Mouse (Mus musculus) intestine, embryonic 14.5 days (tissue): Measurements from ENCODE around the gene Fxyd6. TPM values are rescaled to one million over a fixed set of nuclear protein-coding genes. Genes with fewer than 3 reads are reported as not detected.
A peak's percentile ranks its signal among the peaks of the same experiment; 100 is the strongest.

Experiments
- ATAC-seq: fragments of 200-750 bp; cut with Nextera tagmentation; replicated peaks from 2 replicates; pipeline ENCODE4 v1.8.0; 2017; ENCODE audit warnings: low read depth, moderate number of reproducible peaks, moderate TSS enrichment, moderate library complexity; ENCODE audit not compliant: low FRiP score, low TSS enrichment
- DNase-seq: peaks from one replicate; pipeline ENCODE4 v3.0.0-alpha.2; 2018; ENCODE audit warnings: low spot score
- H3K27ac ChIP-seq: fragments of 300-500 bp; sonication (generic); 2 replicates; pipeline ENCODE4 v1.5.1; 2014; ENCODE audit warnings: low read depth, mild to moderate bottlenecking, control low read depth
- H3K27me3 ChIP-seq: fragments of 300-500 bp; sonication (generic); replicated peaks from 2 replicates; pipeline ENCODE4 v1.6.1; 2014; ENCODE audit warnings: low read length, control low read depth; ENCODE audit not compliant: control insufficient read depth, insufficient read depth
- H3K36me3 ChIP-seq: fragments of 300-500 bp; sonication (generic); 2 replicates; pipeline ENCODE4 v1.6.1; 2014; ENCODE audit warnings: low read length, control low read depth; ENCODE audit not compliant: control insufficient read depth, insufficient read depth
- H3K4me1 ChIP-seq: fragments of 300-500 bp; sonication (generic); replicated peaks from 2 replicates; pipeline ENCODE4 v1.6.1; 2014; ENCODE audit warnings: low read length, control low read depth, mixed read lengths; ENCODE audit not compliant: control insufficient read depth, insufficient read depth
- H3K4me2 ChIP-seq: fragments of 300-500 bp; sonication (generic); 2 replicates; pipeline ENCODE4 v1.6.1; 2014; ENCODE audit warnings: low read length
- H3K4me3 ChIP-seq: fragments of 300-500 bp; sonication (generic); 2 replicates; pipeline ENCODE4 v1.5.1; 2014; ENCODE audit warnings: low read depth, low read length, control low read depth, mixed read lengths
- H3K9ac ChIP-seq: fragments of 300-500 bp; sonication (generic); 2 replicates; pipeline ENCODE4 v1.6.1; 2014; ENCODE audit warnings: mild to moderate bottlenecking, low read length
- H3K9me3 ChIP-seq: fragments of 300-500 bp; sonication (generic); 2 replicates; pipeline ENCODE4 v1.6.1; 2016; ENCODE audit warnings: low read length, control low read depth; ENCODE audit not compliant: control insufficient read depth
- WGBS: fragments of 180-500 bp; shearing (Covaris S2); extraction: QIAGEN DNeasy Blood & Tissue Kit; methylation state at CpG from one replicate; pipeline ENCODE4 v1.1.7; 2014; 5-methylcytosine and 5-hydroxymethylcytosine counted together
- polyA plus RNA-seq: library from polyadenylated mRNA; unstranded; fragments of >200 nt; fragmentation: Nextera tagmentation; extraction: Ambion mirVana; gene quantifications from 2 replicates; pipeline ENCODE4 v1.2.1, GENCODE M21; 2014

The Fxyd6 gene
- polyA plus RNA-seq, 1 experiment from 2014 or later: 67.3 TPM

DNA sequence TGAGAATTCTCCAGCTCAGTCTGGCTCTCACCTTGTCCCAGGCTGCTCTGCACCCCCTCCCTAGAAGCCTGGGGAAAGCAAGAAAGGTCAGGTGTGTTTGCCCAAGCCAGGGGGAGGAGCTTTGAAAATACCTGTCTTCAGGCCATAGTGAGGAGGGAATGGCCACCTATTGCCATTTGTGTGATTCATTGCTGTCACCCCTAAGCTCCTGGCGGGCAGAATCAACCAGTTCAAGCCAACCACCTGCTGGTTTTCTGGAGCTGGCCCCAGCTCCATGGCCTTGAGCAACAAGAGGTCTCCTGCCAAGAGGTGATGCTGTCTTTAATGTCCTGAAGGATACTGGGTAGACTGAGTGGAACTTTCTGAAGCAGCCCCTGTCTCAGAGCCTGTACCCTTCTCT is 28.4 kb downstream of the Fxyd6 start:
- no peak for DNase-seq
- ATAC-seq: no peak
- Histone ChIP-seq H3K9ac (no peak overlapping the region), H3K27ac (no peak overlapping the region), H3K4me1 (no peaks in the 10 kb centered on the region), H3K27me3 (no peaks in the 10 kb centered on the region), H3K36me3 (peaks cover 15% of the 10 kb centered on the region), H3K9me3 (no peaks in the 10 kb centered on the region), H3K4me2 (no peak overlapping the region), H3K4me3 (no peak overlapping the region)
- 60% methylated on average over 1 of the region's 1 CpGs for whole genome bisulfite sequencing

DNA sequence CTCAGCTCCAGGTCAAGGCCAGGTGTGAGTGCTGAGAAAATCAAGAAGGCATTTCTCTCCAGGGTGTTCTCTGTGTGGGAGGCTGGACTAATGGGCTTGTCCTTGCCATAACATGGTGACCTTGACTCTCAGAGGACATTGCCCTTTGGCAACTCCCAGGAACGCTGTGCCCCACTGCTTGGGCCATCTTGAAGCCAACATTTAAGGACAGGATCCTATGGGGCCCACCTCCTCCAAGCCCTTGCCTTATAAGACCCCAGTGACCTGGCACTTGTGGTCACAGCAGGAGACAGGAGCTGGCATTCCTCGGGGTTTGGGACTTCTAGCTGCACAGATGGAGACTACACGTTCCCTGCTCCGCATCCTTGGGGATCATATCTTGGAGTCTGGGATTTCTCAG is 29.4 kb downstream of the Fxyd6 start, which contains the start of gene Fxyd2:
TSS of gene Fxyd2 (plus strand) at position 236 of the 400 bp plus-strand sequence.
- Histone ChIP-seq H3K27me3 (no peaks in the 10 kb centered on the region), H3K9me3 (no peaks in the 10 kb centered on the region), H3K4me1 (no peaks in the 10 kb centered on the region), H3K9ac (no peak within 1 kb of the TSS), H3K4me3 (no peak within 1 kb of the TSS), H3K27ac (no peak within 1 kb of the TSS), H3K4me2 (no peak within 1 kb of the TSS), H3K36me3 (peaks cover 5% of the 10 kb centered on the region; the same call in 1 of the 2 replicates)
- DNase-seq (no peak), ATAC-seq (no peak)
- WGBS: 81% methylated on average over 4 of the region's 4 CpGs

DNA sequence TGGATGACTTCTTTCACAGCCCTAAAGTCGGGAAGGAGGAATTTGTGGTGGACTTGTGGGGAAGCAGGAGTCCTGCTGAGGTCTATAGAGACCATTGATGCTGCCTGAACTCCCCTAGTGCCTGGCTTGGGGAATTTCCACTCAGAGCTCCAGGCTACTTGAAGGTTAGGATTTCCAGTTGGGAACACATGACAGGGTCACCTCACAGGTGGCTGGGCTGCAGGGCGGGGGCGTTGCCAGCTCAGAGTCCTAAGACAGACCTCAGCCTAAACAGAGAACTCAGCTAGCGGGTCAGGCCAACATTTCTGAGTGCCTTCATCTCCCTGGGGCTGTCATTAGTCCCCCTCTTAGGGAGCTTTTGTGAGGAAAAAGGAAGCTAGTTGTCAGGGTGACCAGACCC is 31.9 kb downstream of the Fxyd6 start:
- DNase-seq (no peak), ATAC-seq (no peak)
- 58% methylated on average over 4 of the region's 4 CpGs for WGBS
- no peak overlapping the region for H3K4me3 ChIP-seq
- H3K27me3 ChIP-seq: no peaks in the 10 kb centered on the region
- H3K9me3 ChIP-seq: no peaks in the 10 kb centered on the region
- H3K4me1 ChIP-seq: no peaks in the 10 kb centered on the region
- H3K36me3 ChIP-seq: no peaks in the 10 kb centered on the region
- no peak overlapping the region for H3K27ac ChIP-seq
- no peak overlapping the region for H3K4me2 ChIP-seq
- no peak overlapping the region for H3K9ac ChIP-seq

DNA sequence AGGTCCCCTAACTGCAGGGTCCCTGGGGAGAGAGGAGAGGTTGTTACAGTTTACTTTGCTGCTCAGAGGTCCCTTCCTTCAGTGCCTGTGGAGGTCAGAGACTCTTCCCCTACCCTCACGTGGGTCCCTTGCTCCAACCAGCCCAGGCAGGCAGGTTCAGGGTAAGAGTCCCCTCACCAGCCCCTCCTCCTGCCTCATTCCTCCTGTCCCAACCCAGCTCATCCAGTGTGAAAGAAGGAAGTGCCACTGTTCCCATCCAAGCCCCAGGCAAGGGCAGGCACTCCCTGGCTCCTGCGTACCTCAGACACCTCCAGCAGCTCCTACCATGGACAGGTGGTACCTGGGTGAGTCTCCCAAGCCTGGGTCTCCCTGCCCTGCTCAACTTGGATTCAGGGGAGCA is 33.0 kb downstream of the Fxyd6 start:
- Histone ChIP-seq H3K4me3 (no peak overlapping the region), H3K9me3 (no peaks in the 10 kb centered on the region), H3K9ac (no peak overlapping the region), H3K27ac (no peak overlapping the region), H3K4me1 (no peaks in the 10 kb centered on the region), H3K4me2 (no peak overlapping the region), H3K36me3 (no peaks in the 10 kb centered on the region), H3K27me3 (no peaks in the 10 kb centered on the region)
- no peak for ATAC-seq
- DNase-seq: no peak
- WGBS: 36% methylated on average over 2 of the region's 2 CpGs

DNA sequence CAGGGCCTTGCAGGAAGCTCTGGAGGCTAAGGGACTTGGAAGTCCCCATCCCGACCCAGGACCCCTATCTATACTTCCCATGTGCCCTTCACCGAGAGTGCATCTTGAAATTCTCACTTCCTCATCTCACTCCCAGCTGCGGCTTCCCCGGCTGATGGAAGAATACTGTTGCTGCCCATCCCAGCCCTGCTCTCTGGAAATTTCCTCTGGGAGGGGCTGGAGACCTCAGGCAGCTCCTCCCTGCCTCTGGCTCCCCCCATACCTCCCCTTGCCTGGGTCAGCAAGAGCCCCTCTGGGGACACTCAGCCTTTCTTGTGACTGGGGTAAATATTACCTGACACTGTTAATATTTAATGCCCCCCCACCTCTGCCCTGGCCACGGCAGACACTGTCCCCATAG is 35.7 kb downstream of the Fxyd6 start:
- Histone ChIP-seq H3K9ac (no peak overlapping the region), H3K4me1 (no peaks in the 10 kb centered on the region), H3K9me3 (no peaks in the 10 kb centered on the region), H3K4me2 (no peak overlapping the region), H3K27ac (no peak overlapping the region), H3K27me3 (no peaks in the 10 kb centered on the region), H3K4me3 (no peak overlapping the region), H3K36me3 (no peaks in the 10 kb centered on the region)
- ATAC-seq (no peak), DNase-seq (no peak)
- 59% methylated on average over 5 of the region's 5 CpGs for WGBS

DNA sequence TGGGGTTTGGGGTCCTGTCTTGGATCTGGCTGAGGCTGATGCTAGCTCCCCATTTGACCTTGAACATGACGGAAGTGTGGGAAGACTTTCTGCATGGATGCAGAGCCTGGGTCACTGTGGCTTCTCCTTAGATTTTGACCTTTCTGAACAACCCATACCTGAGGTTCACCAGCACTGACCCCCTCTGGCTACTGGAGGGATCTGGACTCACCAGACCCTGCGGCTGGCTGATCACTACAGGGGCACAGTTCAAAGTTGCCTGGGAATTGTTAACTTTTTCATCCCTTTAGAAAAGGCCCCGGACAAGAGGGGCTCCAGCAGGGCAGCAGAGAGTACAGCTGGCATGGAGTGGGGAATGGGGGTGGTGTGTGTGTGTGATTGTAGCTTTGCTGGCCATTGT is 36.8 kb downstream of the Fxyd6 start:
- H3K27me3 ChIP-seq: no peaks in the 10 kb centered on the region
- DNase-seq: no peak
- ATAC-seq: no peak
- WGBS: 83% methylated on average over 3 of the region's 3 CpGs
- H3K4me3 ChIP-seq: no peak overlapping the region
- H3K4me1 ChIP-seq: no peaks in the 10 kb centered on the region
- H3K9ac ChIP-seq: no peak overlapping the region
- H3K27ac ChIP-seq: no peak overlapping the region
- H3K36me3 ChIP-seq: no peaks in the 10 kb centered on the region
- no peaks in the 10 kb centered on the region for H3K9me3 ChIP-seq
- H3K4me2 ChIP-seq: no peak overlapping the region

DNA sequence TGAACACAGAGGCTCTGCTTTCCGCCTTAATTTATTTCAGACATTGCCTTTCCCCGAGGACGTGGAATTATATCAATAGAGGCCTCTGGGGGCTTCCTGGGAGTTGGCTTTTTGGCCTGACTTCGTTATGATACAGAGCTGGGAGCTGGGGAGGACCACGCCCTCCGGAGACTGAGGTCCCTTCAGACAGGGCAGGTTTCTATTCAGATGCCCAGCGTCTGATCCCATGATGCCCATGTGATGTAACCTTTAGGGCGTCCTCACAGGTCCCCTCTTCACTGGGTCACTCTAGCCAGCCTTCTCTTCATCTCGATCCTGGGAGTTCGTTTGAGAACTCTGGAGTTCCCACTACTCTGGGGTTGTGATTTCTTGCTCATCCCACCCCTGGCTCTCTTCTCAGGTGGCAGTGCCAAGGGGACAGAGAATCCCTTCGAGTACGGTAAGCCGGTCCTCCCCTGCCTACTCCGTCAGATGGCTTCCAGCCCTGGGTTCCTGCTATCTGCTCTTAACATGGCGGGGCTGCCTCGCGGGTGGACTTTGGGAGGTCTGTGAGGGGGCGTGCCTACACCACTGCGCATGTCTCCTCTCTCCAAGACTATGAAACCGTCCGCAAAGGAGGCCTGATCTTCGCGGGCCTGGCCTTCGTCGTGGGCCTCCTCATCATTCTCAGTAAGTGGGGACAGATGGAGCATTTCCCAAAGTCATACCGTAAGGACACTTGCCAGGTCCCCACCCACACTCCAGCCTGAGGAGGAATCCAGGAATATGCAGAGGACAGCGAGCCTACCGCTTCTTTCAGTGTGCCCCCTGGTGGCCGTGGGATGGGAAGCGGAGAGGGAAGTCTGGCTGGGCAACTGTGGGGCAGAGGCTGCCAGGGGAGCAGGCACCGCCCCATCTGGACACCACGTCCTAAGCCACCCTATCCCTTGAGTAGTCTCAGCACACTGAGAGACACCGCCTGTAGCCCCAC is 38.0 kb downstream of the Fxyd6 start:
- 40% methylated on average over 33 of the region's 33 CpGs for WGBS
- Histone ChIP-seq H3K27me3 (no peaks in the 10 kb centered on the region), H3K36me3 (no peaks in the 10 kb centered on the region), H3K4me2 (peak overlapping the region; percentile 42), H3K4me3 (peak overlapping the region; percentile 16), H3K4me1 (no peaks in the 10 kb centered on the region), H3K9me3 (no peaks in the 10 kb centered on the region), H3K9ac (peak overlapping the region; percentile 27; the same call in 1 of the 2 replicates), H3K27ac (no peak overlapping the region)
- ATAC-seq: peak; percentile 74
- peak; percentile 91 for DNase-seq

DNA sequence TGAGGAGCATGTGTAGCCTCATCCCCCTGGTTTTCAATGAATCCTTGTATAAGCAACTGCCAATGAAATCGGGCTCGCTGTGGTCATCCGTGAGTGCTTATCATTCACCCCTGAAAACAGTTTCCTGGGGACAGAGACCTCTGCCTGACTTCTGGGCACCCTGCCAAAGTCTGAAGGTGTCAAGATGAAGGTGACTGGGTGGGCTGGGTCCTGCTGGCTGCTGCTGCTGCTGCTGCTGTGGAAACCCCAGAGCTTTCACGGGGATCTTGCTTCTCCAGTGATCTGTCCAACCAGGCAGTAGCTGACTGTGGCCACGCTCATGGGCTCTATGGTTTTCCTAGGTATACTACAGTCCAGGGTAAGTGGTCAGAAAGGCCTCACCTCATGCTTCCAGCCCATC is 40.2 kb downstream of the Fxyd6 start:
- WGBS: 76% methylated on average over 5 of the region's 5 CpGs
- no peaks in the 10 kb centered on the region for H3K4me1 ChIP-seq
- H3K9ac ChIP-seq: no peak overlapping the region

DNA sequence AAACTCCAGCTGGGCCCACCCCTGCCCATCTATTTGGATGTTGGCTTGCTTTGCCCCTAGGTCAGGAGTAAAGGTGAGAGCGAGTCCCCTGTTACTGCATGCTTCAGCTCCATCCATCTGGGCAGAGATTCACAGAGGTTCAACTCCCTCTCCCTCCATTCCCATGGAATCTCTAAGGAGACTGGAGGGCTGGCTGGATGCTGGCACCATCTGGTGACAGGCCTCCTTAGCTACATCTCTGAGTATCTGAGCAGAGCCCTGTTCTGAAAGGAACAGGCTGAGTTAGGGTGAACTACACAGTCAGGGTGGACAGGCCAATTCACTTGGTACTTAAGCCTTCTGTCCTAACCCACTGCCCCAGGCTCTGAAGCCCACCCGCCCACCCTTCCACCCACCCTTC is 40.6 kb downstream of the Fxyd6 start:
- H3K4me2 ChIP-seq: no peak overlapping the region
- no peaks in the 10 kb centered on the region for H3K36me3 ChIP-seq
- ATAC-seq: no peak
- WGBS: 83% methylated on average over 2 of the region's 2 CpGs
- H3K4me3 ChIP-seq: no peak overlapping the region
- H3K9ac ChIP-seq: no peak overlapping the region
- no peak overlapping the region for H3K27ac ChIP-seq
- no peaks in the 10 kb centered on the region for H3K27me3 ChIP-seq
- no peaks in the 10 kb centered on the region for H3K9me3 ChIP-seq
- H3K4me1 ChIP-seq: no peaks in the 10 kb centered on the region
- no peak for DNase-seq

More for the DNA sequence above, 40.2 kb downstream of the Fxyd6 start:
- Histone ChIP-seq H3K9me3 (no peaks in the 10 kb centered on the region), H3K4me2 (no peak overlapping the region), H3K36me3 (no peaks in the 10 kb centered on the region), H3K27me3 (no peaks in the 10 kb centered on the region), H3K4me3 (no peak overlapping the region), H3K27ac (no peak overlapping the region)
- DNase-seq (no peak), ATAC-seq (no peak)
